Mouse (Mus musculus): ENCODE data around the gene Myef2. TPM values are rescaled to one million over a fixed set of nuclear protein-coding genes. Genes with fewer than 3 reads are reported as not detected.

Myef2 gene
- polyA plus RNA-seq, 1 experiment from 2014 or later = 75.9 TPM

GRCm38 (mm10) chr2:125057250-125057815, 66.1 kb downstream of the Myef2 start:
- Histone ChIP-seq H3K4me1 (replicated peaks; ENCODE audit: control insufficient read depth, insufficient read depth, low read length) (no peaks in the 10 kb centered on the region), H3K27ac (ENCODE audit: low read depth, low read length) (no peak overlapping the region), H3K4me3 (ENCODE audit: low read depth, low read length) (no peak overlapping the region), H3K27me3 (replicated peaks; ENCODE audit: control insufficient read depth, insufficient read depth, low read length) (no peaks in the 10 kb centered on the region), H3K4me2 (no peak overlapping the region), H3K36me3 (ENCODE audit: control insufficient read depth, insufficient read depth, low read length) (no peaks in the 10 kb centered on the region), H3K9ac (ENCODE audit: low read depth, low read length) (no peak overlapping the region), H3K9me3 (ENCODE audit: control insufficient read depth, low read length) (no peaks in the 10 kb centered on the region)
- no peak for DNase-seq (ENCODE audit: low spot score)
- no peak for ATAC-seq (replicated peaks; ENCODE audit: low FRiP score)
- WGBS = 41% methylated on average over 7 of the region's 7 CpGs

- Histone ChIP-seq H3K36me3 (ENCODE audit: control insufficient read depth, insufficient read depth, low read length) (no peaks in the 10 kb centered on the region), H3K27me3 (replicated peaks; ENCODE audit: control insufficient read depth, insufficient read depth, low read length) (no peaks in the 10 kb centered on the region), H3K27ac (ENCODE audit: low read depth, low read length) (no peak overlapping the region), H3K9me3 (ENCODE audit: control insufficient read depth, low read length) (no peaks in the 10 kb centered on the region), H3K9ac (ENCODE audit: low read depth, low read length) (no peak overlapping the region), H3K4me2 (no peak overlapping the region), H3K4me3 (ENCODE audit: low read depth, low read length) (no peak overlapping the region), H3K4me1 (replicated peaks; ENCODE audit: control insufficient read depth, insufficient read depth, low read length) (no peaks in the 10 kb centered on the region)
- 84% methylated on average over 7 of the region's 7 CpGs for WGBS
- ATAC-seq (replicated peaks; ENCODE audit: low FRiP score) (no peak), DNase-seq (ENCODE audit: low spot score) (no peak)
Observed at GRCm38 (mm10) chr2:125055316-125055903, 68.1 kb downstream of the Myef2 start.

Other genes starting within 250 kb of the Myef2 start
- gene Slc24a5, start 55.5 kb downstream of the Myef2 start, polyA plus RNA-seq (2014; fragmentation: Nextera tagmentation; extraction: Ambion mirVana) = 17.1 TPM in 2 replicates
- not detected in 2 replicates for gene Ctxn2, start 13.0 kb upstream of the Myef2 start, polyA plus RNA-seq (2014; fragmentation: Nextera tagmentation; extraction: Ambion mirVana)
- gene Slc12a1, start 28.8 kb upstream of the Myef2 start, polyA plus RNA-seq (2014; fragmentation: Nextera tagmentation; extraction: Ambion mirVana) = not detected in 2 replicates
- 334 and 345 TPM in 2 replicates for gene Dut, start 123.5 kb upstream of the Myef2 start, polyA plus RNA-seq (2014; fragmentation: Nextera tagmentation; extraction: Ambion mirVana)

Measured in liver, embryonic 11.5 days (tissue).